ENCODE assay signal across 28 mouse cellular contexts in genomic region chr5:110727850-110728249, GRCm38 (mm10). TPM values are rescaled to one million over a fixed set of nuclear protein-coding genes. Genes with fewer than 3 reads are reported as not detected.
A peak's percentile ranks its signal among the peaks of the same experiment; 100 is the strongest.
DNase-seq lines count a peak whose midpoint lies in the region; ATAC-seq and TF ChIP-seq lines count a peak whose summit lies in the region.
"Had no signal": no experiment of that assay in that cellular context is flagged by ENCODE, and none has a peak within 500 bp of the region (broad histone marks: within the 10 kb centered on the region; RNA-seq: fewer than 3 reads in every experiment).

No protein-coding gene starts in this region.

- no peak for TF ChIP-seq CTCF in lung, postnatal 0 days (IDR thresholded peaks at IDR 0.05)

- TF ChIP-seq EP300 in lung, postnatal 0 days (IDR thresholded peaks at IDR 0.05): peak; percentile 97

- 68% methylated on average over 1 of the region's 1 CpGs for WGBS in embryonic facial prominence, embryonic 14.5 days
- 51% methylated on average over 1 of the region's 1 CpGs for WGBS in lung, postnatal 0 days

- H3K9me3 ChIP-seq in embryonic facial prominence, embryonic 14.5 days (ENCODE audit: control insufficient read depth, low read length): no peaks in the 10 kb centered on the region
- H3K9me3 ChIP-seq in lung, postnatal 0 days (ENCODE audit: low read length): no peaks in the 10 kb centered on the region
- H3K9me3 ChIP-seq: heart, embryonic 10.5 days; hindbrain, embryonic 12.5 days; intestine, embryonic 15.5 days; limb, embryonic 10.5 days; limb, embryonic 15.5 days; liver, embryonic 13.5 days had no signal

- no peaks in the 10 kb centered on the region for H3K4me1 ChIP-seq in embryonic facial prominence, embryonic 14.5 days (ENCODE audit: control insufficient read depth, insufficient read depth, low read length)
- peaks cover 4% of the 10 kb centered on the region; the same call in 1 of the 2 replicates for H3K4me1 ChIP-seq in lung, postnatal 0 days (ENCODE audit: insufficient read depth, low read depth, low read length)
- H3K4me1 ChIP-seq: heart, embryonic 10.5 days; hindbrain, embryonic 12.5 days; intestine, embryonic 15.5 days; limb, embryonic 10.5 days; limb, embryonic 15.5 days; liver, embryonic 13.5 days had no signal

- H3K27me3 ChIP-seq in embryonic facial prominence, embryonic 14.5 days (replicated peaks; ENCODE audit: control insufficient read depth, insufficient read depth, low read length): no peaks in the 10 kb centered on the region
- H3K27me3 ChIP-seq in lung, postnatal 0 days (replicated peaks; ENCODE audit: insufficient read depth, low read length): no peaks in the 10 kb centered on the region
- H3K27me3 ChIP-seq: hindbrain, embryonic 12.5 days; intestine, embryonic 15.5 days; limb, embryonic 15.5 days; liver, embryonic 13.5 days had no signal

- no peak for ATAC-seq in embryonic facial prominence, embryonic 14.5 days (ENCODE audit: low read depth)
- peak; percentile 94 for ATAC-seq in lung, postnatal 0 days
- ATAC-seq: forebrain, embryonic 14.5 days; hindbrain, postnatal 0 days; intestine, embryonic 15.5 days; midbrain, embryonic 16.5 days had no signal

- DNase-seq in adipocyte (ENCODE audit: low spot score): peak; percentile 24
- peak; percentile 10 for DNase-seq in embryonic facial prominence, embryonic 14.5 days (ENCODE audit: low spot score)
- peak; percentile 88 for DNase-seq in lung, postnatal 0 days (ENCODE audit: low spot score)
- DNase-seq in lung, postnatal 4 days: peak; percentile 20 to 41
- no peak for DNase-seq in c-Kit-positive CD71-positive TER-119-positive erythroid progenitor cells, embryonic 14.5 days (ENCODE audit: low spot score)
- no peak for DNase-seq in adrenal gland, postnatal 25 days
- DNase-seq: adrenal gland, postnatal 10 days; B cell, adult 2 months; cerebellum, adult 11-12 months; cerebellum, adult 9-11 months; embryo, embryonic 11 days; heart, postnatal 36 days; kidney, adult 2 months; layer of hippocampus, postnatal 36 days; liver, embryonic 13.5 days; lung, embryonic 14.5 days; right cerebral cortex, postnatal 25 days; spleen, adult 18-20 months; thymus, postnatal 4 days had no signal

- H3K27ac ChIP-seq in embryonic facial prominence, embryonic 14.5 days (replicated peaks; ENCODE audit: low read depth, low read length): no peak overlapping the region
- peak overlapping the region; percentile 48; the same call in 1 of the 2 replicates for H3K27ac ChIP-seq in lung, postnatal 0 days (ENCODE audit: low read length)
- H3K27ac ChIP-seq: heart, embryonic 10.5 days; hindbrain, embryonic 12.5 days; hindbrain, postnatal 0 days; intestine, embryonic 15.5 days; limb, embryonic 10.5 days; limb, embryonic 15.5 days; liver, embryonic 13.5 days had no signal

- no peak overlapping the region for H3K9ac ChIP-seq in embryonic facial prominence, embryonic 14.5 days (ENCODE audit: low read depth, low read length)
- H3K9ac ChIP-seq in lung, postnatal 0 days (replicated peaks; ENCODE audit: low read depth): no peak overlapping the region
- H3K9ac ChIP-seq: hindbrain, embryonic 12.5 days; intestine, embryonic 15.5 days; limb, embryonic 15.5 days; liver, embryonic 13.5 days; lung, embryonic 14.5 days had no signal

- no peak overlapping the region for H3K4me2 ChIP-seq in embryonic facial prominence, embryonic 14.5 days (ENCODE audit: low read depth, low read length)
- H3K4me2 ChIP-seq in lung, postnatal 0 days (replicated peaks; ENCODE audit: low read depth, low read length): no peak overlapping the region
- H3K4me2 ChIP-seq: hindbrain, embryonic 12.5 days; intestine, embryonic 15.5 days; limb, embryonic 15.5 days; liver, embryonic 13.5 days; lung, embryonic 14.5 days; midbrain, embryonic 11.5 days had no signal

- H3K36me3 ChIP-seq in embryonic facial prominence, embryonic 14.5 days (ENCODE audit: control insufficient read depth, insufficient read depth, low read length): peaks cover 86% of the 10 kb centered on the region
- H3K36me3 ChIP-seq in lung, postnatal 0 days (ENCODE audit: insufficient read depth, low read length): peaks cover 26% of the 10 kb centered on the region; the same call in 1 of the 2 replicates

- H3K4me3 ChIP-seq in embryonic facial prominence, embryonic 14.5 days (ENCODE audit: low read depth, low read length): no peak overlapping the region
- no peak overlapping the region for H3K4me3 ChIP-seq in lung, postnatal 0 days (ENCODE audit: low read depth, low read length)
- H3K4me3 ChIP-seq: heart, embryonic 10.5 days; hindbrain, embryonic 12.5 days; intestine, embryonic 15.5 days; limb, embryonic 10.5 days; limb, embryonic 15.5 days; liver, embryonic 13.5 days had no signal

RNA-seq across cellular contexts. Expression of gene Ep400, which starts 42.7 kb away (rescaled TPM):
- 35.6 and 36.0 TPM in 2 replicates for polyA plus RNA-seq in embryonic facial prominence, embryonic 14.5 days (2014; fragmentation: Nextera tagmentation; extraction: Ambion mirVana)
- 16.7 and 17.5 TPM in 2 replicates for polyA plus RNA-seq in lung, postnatal 0 days (2015; fragmentation: Nextera tagmentation; extraction: Ambion mirVana)
- total RNA-seq in adrenal gland, postnatal 25 days (2021): 64.8 and 96.4 TPM in 2 replicates

RNA-seq across cellular contexts. Expression of gene Pus1, which starts 52.6 kb away (rescaled TPM):
- polyA plus RNA-seq in embryonic facial prominence, embryonic 14.5 days (2014; fragmentation: Nextera tagmentation; extraction: Ambion mirVana): 20.8 and 23.1 TPM in 2 replicates
- polyA plus RNA-seq in lung, postnatal 0 days (2015; fragmentation: Nextera tagmentation; extraction: Ambion mirVana): 12.5 and 14.2 TPM in 2 replicates
- 51.6 and 56.1 TPM in 2 replicates for total RNA-seq in adrenal gland, postnatal 25 days (2021)

Comparison
In these comparisons a context has a peak if more than half of its experiments do, and no peak if none do; other contexts are left out.
1. DNase-seq: peak in adipocyte (single experiment), embryonic facial prominence, embryonic 14.5 days (single experiment), lung, postnatal 0 days (single experiment) and lung, postnatal 4 days (2 of 2); none in c-Kit-positive CD71-positive TER-119-positive erythroid progenitor cells, embryonic 14.5 days (single experiment) and adrenal gland, postnatal 25 days (single experiment).